Mouse (Mus musculus) T-helper 1 cell (primary cell): ENCODE measurements at regions not wholly inside any gene's neighbourhood (a gene's known extent, or its start where the extent isn't known, plus 50 kb on each side); places are given as distances from the start of the nearest gene placed in this dataset.

Experiments
- in situ Hi-C: fragments of 300-600 bp; cut with MboI, MseI; formaldehyde crosslinking; loops from one replicate; pipeline ENCODE4 v1.15.1; 2025; ENCODE audit warnings: high pct_unique_total_duplicates

GRCm38 (mm10) chr5:16424745-16425144 lies 128.6 kb upstream of the Hgf start:
- in situ Hi-C loops: no loop called here

- in situ Hi-C loops: no loop called here
These were observed 128.0 kb upstream of the Hgf start for GRCm38 (mm10) chr5:16425302-16425701.

GRCm38 (mm10) chr5:16426306-16426705 lies 127.0 kb upstream of the Hgf start:
- in situ Hi-C loops: no loop called here

GRCm38 (mm10) chr5:16434586-16434985 lies 118.7 kb upstream of the Hgf start:
- in situ Hi-C loops: no loop called here

- in situ Hi-C loops: no loop called here
These were observed 108.2 kb upstream of the Hgf start for GRCm38 (mm10) chr5:16445056-16445455.

- in situ Hi-C loops: no loop called here
These were observed 106.3 kb upstream of the Hgf start for GRCm38 (mm10) chr5:16446977-16447376.

GRCm38 (mm10) chr5:16461795-16462194 lies 91.5 kb upstream of the Hgf start:
- in situ Hi-C loops: no loop called here

GRCm38 (mm10) chr5:16466266-16466665 lies 87.0 kb upstream of the Hgf start:
- in situ Hi-C loops: no loop called here

GRCm38 (mm10) chr5:16468560-16468959 lies 84.7 kb upstream of the Hgf start:
- in situ Hi-C loops: no loop called here

- in situ Hi-C loops: no loop called here
These were observed 84.1 kb upstream of the Hgf start for GRCm38 (mm10) chr5:16469221-16469620.

GRCm38 (mm10) chr5:16469644-16470275 lies 83.5 kb upstream of the Hgf start:
- in situ Hi-C loops: no loop called here

- in situ Hi-C loops: no loop called here
These were observed 82.8 kb upstream of the Hgf start for GRCm38 (mm10) chr5:16470366-16470982.

- in situ Hi-C loops: no loop called here
These were observed 65.3 kb upstream of the Hgf start for GRCm38 (mm10) chr5:16487969-16488368.

GRCm38 (mm10) chr5:16489803-16490202 lies 63.5 kb upstream of the Hgf start:
- in situ Hi-C loops: no loop called here

- in situ Hi-C loops: loop anchor here (5.0 kb wide), 1 partner anchor 72 kb away; no protein-coding TSS in a partner anchor
These were observed 53.4 kb upstream of the Hgf start for GRCm38 (mm10) chr5:16499891-16500290.
